Mouse (Mus musculus): ENCODE data around the gene 2410004B18Rik.

Gene 2410004B18Rik

GRCm38 (mm10) chr3:145929525-145930400 is 8.1 kb upstream of the 2410004B18Rik start:
- DNase-seq (ENCODE audit: low read depth, low spot score) = peak; percentile 30

GRCm38 (mm10) chr3:145933845-145934244 is 4.0 kb upstream of the 2410004B18Rik start:
- no peak for DNase-seq (ENCODE audit: low read depth, low spot score)

- peak; percentile 35 for DNase-seq (ENCODE audit: low read depth, low spot score)
Observed at GRCm38 (mm10) chr3:145938405-145939349, 863 bp downstream of the 2410004B18Rik start.

GRCm38 (mm10) chr3:145939402-145939801 is 1.6 kb downstream of the 2410004B18Rik start:
- DNase-seq (ENCODE audit: low read depth, low spot score) = no peak

- no peak for DNase-seq (ENCODE audit: low read depth, low spot score)
Observed at GRCm38 (mm10) chr3:145939971-145940370, 2.2 kb downstream of the 2410004B18Rik start.

GRCm38 (mm10) chr3:145941971-145942370 is 4.2 kb downstream of the 2410004B18Rik start:
- peak; percentile 81 for DNase-seq (ENCODE audit: low read depth, low spot score)

- no peak for DNase-seq (ENCODE audit: low read depth, low spot score)
Observed at GRCm38 (mm10) chr3:145944348-145944747, 6.5 kb downstream of the 2410004B18Rik start.

GRCm38 (mm10) chr3:145945904-145946303 is 8.1 kb downstream of the 2410004B18Rik start:
- DNase-seq (ENCODE audit: low read depth, low spot score) = no peak

GRCm38 (mm10) chr3:145946654-145947053 is 8.8 kb downstream of the 2410004B18Rik start:
- no peak for DNase-seq (ENCODE audit: low read depth, low spot score)

- DNase-seq (ENCODE audit: low read depth, low spot score) = no peak
Observed at GRCm38 (mm10) chr3:145947539-145948204, 9.9 kb downstream of the 2410004B18Rik start.

- peak; percentile 74 for DNase-seq (ENCODE audit: low read depth, low spot score)
Observed at GRCm38 (mm10) chr3:145950034-145950814, 12.4 kb downstream of the 2410004B18Rik start.

GRCm38 (mm10) chr3:145950815-145951130 is 13.0 kb downstream of the 2410004B18Rik start:
- no peak for DNase-seq (ENCODE audit: low read depth, low spot score)

- no peak for DNase-seq (ENCODE audit: low read depth, low spot score)
Observed at GRCm38 (mm10) chr3:145951287-145952165, 13.7 kb downstream of the 2410004B18Rik start.

GRCm38 (mm10) chr3:145952945-145953344 is 15.1 kb downstream of the 2410004B18Rik start:
- no peak for DNase-seq (ENCODE audit: low read depth, low spot score)

- no peak for DNase-seq (ENCODE audit: low read depth, low spot score)
Observed at GRCm38 (mm10) chr3:145953411-145953810, 15.6 kb downstream of the 2410004B18Rik start.

GRCm38 (mm10) chr3:145959824-145960223 is 22.0 kb downstream of the 2410004B18Rik start:
- DNase-seq (ENCODE audit: low read depth, low spot score) = no peak

- no peak for DNase-seq (ENCODE audit: low read depth, low spot score)
Observed at GRCm38 (mm10) chr3:145962411-145962810, 24.6 kb downstream of the 2410004B18Rik start.

GRCm38 (mm10) chr3:145963101-145964017 is 25.5 kb downstream of the 2410004B18Rik start:
- peak; percentile 40 for DNase-seq (ENCODE audit: low read depth, low spot score)

GRCm38 (mm10) chr3:145964018-145964387 is 26.2 kb downstream of the 2410004B18Rik start:
- DNase-seq (ENCODE audit: low read depth, low spot score) = no peak
